14 mouse cellular contexts compared by ENCODE assay signal in genomic region chr19:9940903-9941302, GRCm38 (mm10). TPM values are rescaled to one million over a fixed set of nuclear protein-coding genes. Genes with fewer than 3 reads are reported as not detected.
DNase-seq lines count a peak whose midpoint lies in the region; ATAC-seq and TF ChIP-seq lines count a peak whose summit lies in the region.
"Had no signal": no experiment of that assay in that cellular context is flagged by ENCODE, and none has a peak within 500 bp of the region (broad histone marks: within the 10 kb centered on the region; RNA-seq: fewer than 3 reads in every experiment).

No protein-coding gene starts in this region.

- 7% methylated on average over 4 of the region's 4 CpGs for WGBS in hindbrain, postnatal 0 days
- WGBS in hindbrain, embryonic 12.5 days: 8% methylated on average over 4 of the region's 4 CpGs
- WGBS in midbrain, embryonic 11.5 days: 3% methylated on average over 4 of the region's 4 CpGs
- 6% methylated on average over 4 of the region's 4 CpGs for WGBS in midbrain, embryonic 13.5 days

- H3K4me2 ChIP-seq in hindbrain, postnatal 0 days (ENCODE audit: low read depth, low read length): no peak overlapping the region
- no peak overlapping the region for H3K4me2 ChIP-seq in hindbrain, embryonic 12.5 days (replicated peaks)
- no peak overlapping the region for H3K4me2 ChIP-seq in midbrain, embryonic 11.5 days
- no peak overlapping the region for H3K4me2 ChIP-seq in midbrain, embryonic 13.5 days (replicated peaks)
- H3K4me2 ChIP-seq: embryonic facial prominence, embryonic 13.5 days; heart, embryonic 11.5 days; neural tube, embryonic 13.5 days had no signal

- peak; percentile 29; the same call in 1 of the 2 replicates for ATAC-seq in hindbrain, postnatal 0 days
- no peak for ATAC-seq in hindbrain, embryonic 12.5 days (ENCODE audit: low FRiP score)
- ATAC-seq in midbrain, embryonic 11.5 days (ENCODE audit: low FRiP score): no peak; the same call in 1 of the 2 replicates
- ATAC-seq in midbrain, embryonic 13.5 days: no peak

- peak; percentile 4 for DNase-seq in cerebellum, adult 11 months
- no peak for DNase-seq in cerebellum, postnatal 4 days (ENCODE audit: low spot score in 2 of 2)
- DNase-seq in hindbrain, postnatal 0 days (ENCODE audit: low spot score): no peak
- peak; percentile 88 for DNase-seq in midbrain, embryonic 11.5 days (ENCODE audit: low spot score, missing footprints)
- DNase-seq in telencephalon, adult 2 months (ENCODE audit: low read depth, low spot score): peak; percentile 89
- no peak for DNase-seq in adrenal gland, postnatal 4 days (ENCODE audit: low spot score in 2 of 2)
- DNase-seq: adrenal gland, postnatal 36 days; lung, adult 18-20 months had no signal

- H3K4me3 ChIP-seq in hindbrain, postnatal 0 days (ENCODE audit: low read length): no peak overlapping the region
- no peak overlapping the region for H3K4me3 ChIP-seq in hindbrain, embryonic 12.5 days
- no peak overlapping the region for H3K4me3 ChIP-seq in midbrain, embryonic 11.5 days (ENCODE audit: low read depth, low read length)
- no peak overlapping the region for H3K4me3 ChIP-seq in midbrain, embryonic 13.5 days (replicated peaks)
- H3K4me3 ChIP-seq: embryonic facial prominence, embryonic 13.5 days; neural tube, embryonic 13.5 days had no signal

- no peak for TF ChIP-seq CTCF in hindbrain, postnatal 0 days (IDR thresholded peaks at IDR 0.05; ENCODE audit: low read depth)

- H3K27ac ChIP-seq in hindbrain, postnatal 0 days: no peak overlapping the region
- H3K27ac ChIP-seq in hindbrain, embryonic 12.5 days: no peak overlapping the region
- no peak overlapping the region for H3K27ac ChIP-seq in midbrain, embryonic 11.5 days (ENCODE audit: low read depth, low read length)
- H3K27ac ChIP-seq in midbrain, embryonic 13.5 days: no peak overlapping the region
- H3K27ac ChIP-seq: embryonic facial prominence, embryonic 13.5 days; kidney, postnatal 0 days; neural tube, embryonic 13.5 days had no signal

- H3K36me3 ChIP-seq in hindbrain, postnatal 0 days (ENCODE audit: insufficient read depth, low read length): no peaks in the 10 kb centered on the region
- no peaks in the 10 kb centered on the region for H3K36me3 ChIP-seq in hindbrain, embryonic 12.5 days
- no peaks in the 10 kb centered on the region for H3K36me3 ChIP-seq in midbrain, embryonic 11.5 days (ENCODE audit: control insufficient read depth, insufficient read depth, low read length)
- H3K36me3 ChIP-seq in midbrain, embryonic 13.5 days: no peaks in the 10 kb centered on the region
- H3K36me3 ChIP-seq: embryonic facial prominence, embryonic 13.5 days; neural tube, embryonic 13.5 days had no signal

- no peak overlapping the region for H3K9ac ChIP-seq in hindbrain, postnatal 0 days (replicated peaks; ENCODE audit: low read length)
- H3K9ac ChIP-seq in hindbrain, embryonic 12.5 days: no peak overlapping the region
- no peak overlapping the region for H3K9ac ChIP-seq in midbrain, embryonic 11.5 days (ENCODE audit: low read length)
- H3K9ac ChIP-seq in midbrain, embryonic 13.5 days (replicated peaks): no peak overlapping the region
- H3K9ac ChIP-seq: embryonic facial prominence, embryonic 13.5 days; neural tube, embryonic 13.5 days had no signal

- H3K9me3 ChIP-seq in hindbrain, postnatal 0 days (ENCODE audit: low read length): no peaks in the 10 kb centered on the region
- H3K9me3 ChIP-seq in hindbrain, embryonic 12.5 days (replicated peaks): no peaks in the 10 kb centered on the region
- no peaks in the 10 kb centered on the region for H3K9me3 ChIP-seq in midbrain, embryonic 11.5 days (ENCODE audit: control insufficient read depth, low read length)
- H3K9me3 ChIP-seq in midbrain, embryonic 13.5 days: no peaks in the 10 kb centered on the region
- H3K9me3 ChIP-seq: embryonic facial prominence, embryonic 13.5 days; neural tube, embryonic 13.5 days had no signal

- H3K27me3 ChIP-seq in hindbrain, postnatal 0 days (ENCODE audit: insufficient read depth, low read length): no peaks in the 10 kb centered on the region
- H3K27me3 ChIP-seq in hindbrain, embryonic 12.5 days: no peaks in the 10 kb centered on the region
- no peaks in the 10 kb centered on the region for H3K27me3 ChIP-seq in midbrain, embryonic 11.5 days (ENCODE audit: control insufficient read depth, insufficient read depth, low read length)
- no peaks in the 10 kb centered on the region for H3K27me3 ChIP-seq in midbrain, embryonic 13.5 days
- H3K27me3 ChIP-seq: embryonic facial prominence, embryonic 13.5 days; neural tube, embryonic 13.5 days had no signal

- H3K4me1 ChIP-seq in hindbrain, postnatal 0 days (ENCODE audit: insufficient read depth, low read length): no peaks in the 10 kb centered on the region
- H3K4me1 ChIP-seq in hindbrain, embryonic 12.5 days: peaks cover 13% of the 10 kb centered on the region
- peaks cover 3% of the 10 kb centered on the region; the same call in 1 of the 2 replicates for H3K4me1 ChIP-seq in midbrain, embryonic 11.5 days (ENCODE audit: control insufficient read depth, insufficient read depth, low read length)
- H3K4me1 ChIP-seq in midbrain, embryonic 13.5 days (replicated peaks): peaks cover 2% of the 10 kb centered on the region; the same call in 1 of the 2 replicates

RNA-seq across cellular contexts. Expression of gene Fth1, which starts 39.5 kb away (rescaled TPM):
- total RNA-seq in hindbrain, postnatal 0 days (2014; rRNA removed): 301 and 443 TPM in 2 replicates
- 2,616 and 2,786 TPM in 2 replicates for polyA plus RNA-seq in hindbrain, postnatal 0 days (2015; fragmentation: Nextera tagmentation; extraction: Ambion mirVana)
- 1,445 and 1,581 TPM in 2 replicates for polyA plus RNA-seq in hindbrain, embryonic 12.5 days (2016; fragmentation: Nextera tagmentation; extraction: Ambion mirVana)
- 1,347 and 1,422 TPM in 2 replicates for polyA plus RNA-seq in midbrain, embryonic 11.5 days (2014; fragmentation: Nextera tagmentation; extraction: Ambion mirVana)
- 1,344 and 1,356 TPM in 2 replicates for polyA plus RNA-seq in midbrain, embryonic 13.5 days (2015; fragmentation: Nextera tagmentation; extraction: Ambion mirVana)
- 1,000 to 10,000 TPM; 1,555 to 1,573 TPM for total RNA-seq in adrenal gland, postnatal 4 days (2021)

RNA-seq across cellular contexts. Expression of gene Incenp, which starts 41.6 kb away (rescaled TPM):
- 11.4 and 16.2 TPM in 2 replicates for total RNA-seq in hindbrain, postnatal 0 days (2014; rRNA removed)
- polyA plus RNA-seq in hindbrain, postnatal 0 days (2015; fragmentation: Nextera tagmentation; extraction: Ambion mirVana): 26.4 and 27.2 TPM in 2 replicates
- polyA plus RNA-seq in hindbrain, embryonic 12.5 days (2016; fragmentation: Nextera tagmentation; extraction: Ambion mirVana): 83.0 and 95.1 TPM in 2 replicates
- polyA plus RNA-seq in midbrain, embryonic 11.5 days (2014; fragmentation: Nextera tagmentation; extraction: Ambion mirVana): 97.8 and 106 TPM in 2 replicates
- 46.6 and 47.1 TPM in 2 replicates for polyA plus RNA-seq in midbrain, embryonic 13.5 days (2015; fragmentation: Nextera tagmentation; extraction: Ambion mirVana)
- total RNA-seq in adrenal gland, postnatal 4 days (2021): 10 to 100 TPM; 69.3 to 69.9 TPM

Comparison
In these comparisons a context has a peak if more than half of its experiments do, and no peak if none do; other contexts are left out.
1. DNase-seq: peak in cerebellum, adult 11 months (single experiment), midbrain, embryonic 11.5 days (single experiment) and telencephalon, adult 2 months (single experiment); none in cerebellum, postnatal 4 days (0 of 2), hindbrain, postnatal 0 days (single experiment) and adrenal gland, postnatal 4 days (0 of 2).